Mouse (Mus musculus) megakaryocyte, embryonic 14.5 days (primary cell): ENCODE measurements around the gene Gli3.

ENCODE experiments used
- FLI1 ChIP-seq: IDR thresholded peaks from 2 replicates; pipeline ENCODE4 v1.6.1; 2012; ENCODE audit warnings: low read length, inconsistent platforms, mixed read lengths
- GATA1 ChIP-seq: IDR thresholded peaks from 3 replicates; pipeline ENCODE4 v1.6.1; 2012; ENCODE audit warnings: mixed read lengths, low read length, inconsistent platforms, borderline replicate concordance

GRCm38 (mm10) chr13:15510925-15511324 is 47.9 kb downstream of the Gli3 start:
- TF ChIP-seq FLI1 = no peak
- no peak for TF ChIP-seq GATA1
